Mouse (Mus musculus): Measurements from ENCODE around the gene Mob1b. TPM values are rescaled to one million over a fixed set of nuclear protein-coding genes. Genes with fewer than 3 reads are reported as not detected.
A peak's percentile ranks its signal among the peaks of the same experiment; 100 is the strongest.
"Not testable (repeated sequence)": the region's sequence is repeated elsewhere in the genome, so short reads cannot be mapped to it uniquely, and the experiment has no call there.

Mob1b gene
- total RNA-seq, 4 experiments from 2014 or later: 23.3 to 32.6 (median 26.6) TPM

DNA sequence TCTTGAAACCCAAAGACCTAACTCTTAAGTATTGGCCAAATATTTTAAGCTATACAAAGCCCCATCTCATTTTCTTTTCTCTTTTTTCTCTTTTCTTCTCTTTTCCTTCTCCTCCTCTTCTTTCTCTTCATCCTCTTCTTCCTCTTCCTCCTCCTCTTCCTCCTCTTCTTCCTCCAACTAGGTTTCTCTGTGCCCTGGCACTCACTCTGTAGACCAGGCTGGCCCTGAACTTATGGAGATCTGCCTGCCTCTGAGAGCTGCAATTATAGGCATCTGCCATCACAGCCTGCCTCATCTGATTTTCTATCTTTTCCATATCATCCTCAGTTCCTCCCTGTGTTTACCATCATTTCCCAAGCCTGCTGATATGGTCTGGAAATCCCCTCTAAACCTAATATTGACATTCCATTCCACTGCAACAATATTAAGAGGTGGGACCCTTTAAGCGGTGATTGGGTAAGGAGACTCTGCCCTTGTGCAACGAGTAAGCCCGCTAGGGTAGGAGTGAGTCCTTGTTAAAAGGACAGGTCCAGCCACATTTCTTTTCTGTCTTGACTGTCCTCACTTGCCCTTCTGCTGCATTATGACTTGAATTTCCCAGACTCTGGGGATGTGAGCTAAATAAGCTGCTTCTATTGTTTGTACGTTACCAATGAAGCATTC lies 21.3 kb upstream of the Mob1b start:
- no peak for DNase-seq (ENCODE audit: low spot score in 2 of 2)

DNA sequence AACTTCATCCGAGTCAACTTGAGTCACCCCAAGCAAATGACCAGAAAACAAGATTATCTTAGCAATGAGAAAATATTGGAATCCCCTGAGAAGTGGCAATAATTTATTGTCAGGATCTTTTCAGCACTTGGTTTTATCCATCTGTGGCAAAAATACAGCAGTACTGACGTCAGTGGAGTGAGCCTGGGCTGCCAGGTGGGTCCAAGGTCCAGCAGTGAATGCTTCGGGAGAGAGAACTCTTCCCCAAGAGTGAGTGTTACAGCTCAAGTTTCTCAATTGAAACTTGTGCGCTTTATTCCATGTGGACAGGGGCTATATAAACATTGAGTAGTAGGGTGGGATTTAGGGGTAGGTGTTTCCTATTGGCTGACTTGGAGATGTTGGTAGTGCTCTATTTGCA lies 18.6 kb upstream of the Mob1b start:
- DNase-seq (ENCODE audit: low spot score in 2 of 2): no peak

DNA sequence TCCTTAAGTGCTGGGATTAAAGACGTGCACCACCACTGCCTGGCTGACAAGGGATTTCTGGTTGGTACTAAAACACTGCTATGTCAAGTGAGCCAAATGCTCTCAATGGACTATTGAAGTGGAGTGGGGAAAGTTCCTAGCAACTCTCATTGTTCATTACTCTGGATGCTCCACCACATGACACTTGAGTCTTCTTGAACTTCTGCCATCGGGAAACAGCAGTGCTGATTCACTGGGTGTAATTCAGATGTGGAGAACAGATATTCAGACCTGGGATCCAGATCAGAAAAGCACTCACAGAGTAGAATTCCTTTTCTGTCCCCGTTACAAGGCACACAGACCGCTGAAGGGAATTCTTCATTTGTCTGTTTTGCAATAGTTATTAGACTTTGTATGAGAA lies 17.1 kb upstream of the Mob1b start:
- DNase-seq (ENCODE audit: low spot score in 2 of 2): no peak

DNA sequence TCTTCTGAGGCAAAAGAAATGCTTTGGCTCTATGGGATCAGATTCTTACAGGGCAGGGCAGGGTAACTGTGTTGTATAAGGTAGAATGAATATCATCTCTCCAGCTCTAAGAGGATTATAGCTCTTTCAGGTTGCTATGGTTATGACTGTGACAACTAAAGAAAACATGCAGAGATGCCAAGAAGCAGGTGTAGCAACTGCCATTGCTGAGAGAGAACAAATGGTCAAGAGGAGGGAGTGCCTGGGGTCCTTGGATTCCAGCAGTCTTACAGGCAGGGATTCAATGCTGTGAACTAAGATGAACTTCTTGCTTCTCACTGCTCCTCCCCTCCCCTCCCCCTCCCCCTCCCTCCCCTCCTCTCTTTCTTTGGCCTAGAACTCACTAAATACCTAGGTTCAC lies 9.5 kb upstream of the Mob1b start:
- DNase-seq (ENCODE audit: low spot score in 2 of 2): no peak

DNA sequence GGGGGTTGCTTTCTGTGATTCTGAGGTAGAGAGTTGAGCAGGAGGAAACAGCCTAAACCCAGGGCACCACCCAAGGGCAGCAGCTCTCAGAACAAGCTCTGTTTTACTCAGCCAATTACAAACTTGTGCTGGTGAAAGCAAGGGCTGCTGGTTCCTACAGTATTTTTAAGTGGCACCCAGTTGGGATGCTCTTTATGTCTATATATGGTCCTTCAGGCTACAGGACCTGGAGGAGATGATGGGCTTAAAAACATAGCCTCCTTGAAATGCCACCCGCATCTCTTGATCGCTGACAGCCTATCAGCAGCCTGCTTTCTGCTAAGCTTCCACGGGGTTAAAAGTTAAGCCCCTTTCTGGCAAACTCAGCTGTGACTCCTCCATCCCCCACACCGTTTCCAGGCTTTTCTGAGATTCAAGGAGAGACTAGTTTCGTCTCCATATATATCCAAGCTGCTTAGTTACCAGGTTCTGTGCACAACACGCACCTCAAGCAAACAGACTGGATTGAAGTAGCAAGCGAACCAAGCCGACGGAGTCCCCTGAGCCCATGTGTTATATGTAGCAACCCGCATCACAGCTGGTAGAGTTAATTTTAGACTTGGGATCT lies 8.9 kb upstream of the Mob1b start:
- DNase-seq (ENCODE audit: low spot score in 2 of 2): peak in 1 of 2 experiments; percentile 8

DNA sequence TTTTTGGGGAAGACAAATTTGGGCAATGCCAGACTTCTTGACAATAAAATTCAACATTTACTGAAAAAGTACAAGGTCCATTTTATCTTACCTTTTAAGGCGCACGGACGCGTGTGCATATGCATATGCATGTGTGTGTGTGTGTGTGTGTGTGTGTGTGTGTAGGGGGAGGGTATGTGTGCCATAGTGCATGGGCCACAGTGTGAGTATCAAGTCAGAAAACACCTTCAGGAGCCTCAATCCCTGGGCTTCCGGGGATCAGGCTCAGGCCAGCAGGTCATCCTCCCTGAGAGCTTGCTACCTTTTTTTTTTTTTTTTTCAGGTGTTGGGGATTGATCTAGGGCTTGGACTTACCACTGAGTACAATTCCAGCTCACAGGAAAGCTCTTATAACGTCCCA lies 8.3 kb upstream of the Mob1b start:
- DNase-seq (ENCODE audit: low spot score in 2 of 2): no peak

DNA sequence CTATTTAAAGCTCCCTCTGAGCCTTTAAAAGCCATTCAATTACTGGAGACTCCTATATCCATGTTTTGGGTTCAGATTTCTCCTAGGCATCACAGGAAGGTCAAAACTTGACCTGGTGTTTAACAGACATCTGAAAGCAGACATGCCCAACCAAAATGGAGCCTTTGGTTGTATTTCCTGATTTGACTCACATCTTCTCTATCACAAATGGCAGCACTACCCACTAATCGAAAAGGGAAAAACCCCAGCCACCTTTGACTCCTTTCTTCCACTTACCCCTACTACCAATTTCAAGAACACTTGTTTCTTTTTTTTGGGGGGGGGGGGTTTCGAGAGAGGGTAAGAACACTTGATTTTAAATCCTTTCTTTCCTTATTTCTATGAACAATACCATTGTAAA lies 3.7 kb upstream of the Mob1b start:
- DNase-seq (ENCODE audit: low spot score in 2 of 2): no peak

DNA sequence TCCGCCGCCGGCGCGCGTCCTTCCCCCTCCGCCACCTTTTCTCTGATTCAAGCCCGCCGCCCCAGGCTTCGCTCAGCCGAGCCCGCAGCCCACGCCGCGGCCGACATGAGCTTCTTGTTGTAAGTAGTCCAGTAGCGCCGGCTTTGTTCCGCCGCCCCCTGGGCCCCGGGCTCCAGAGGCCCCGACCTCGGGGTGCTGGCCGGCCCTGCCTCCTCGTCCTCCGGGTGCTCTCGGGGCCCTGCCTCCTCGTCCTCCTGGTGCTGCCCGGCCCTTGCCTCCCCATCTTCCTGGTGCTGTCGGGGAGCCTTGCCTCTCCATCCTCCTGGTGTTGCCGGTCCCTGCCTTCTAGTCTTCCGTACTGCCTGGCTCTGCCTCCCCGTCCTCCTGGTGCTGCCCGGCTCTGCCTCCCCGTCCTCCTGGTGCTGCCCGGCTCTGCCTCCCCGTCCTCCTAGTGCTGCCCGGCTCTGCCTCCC lies 384 bp downstream of the Mob1b start:
- peak in 1 of 2 experiments; percentile 14 for DNase-seq (ENCODE audit: low spot score in 2 of 2)

DNA sequence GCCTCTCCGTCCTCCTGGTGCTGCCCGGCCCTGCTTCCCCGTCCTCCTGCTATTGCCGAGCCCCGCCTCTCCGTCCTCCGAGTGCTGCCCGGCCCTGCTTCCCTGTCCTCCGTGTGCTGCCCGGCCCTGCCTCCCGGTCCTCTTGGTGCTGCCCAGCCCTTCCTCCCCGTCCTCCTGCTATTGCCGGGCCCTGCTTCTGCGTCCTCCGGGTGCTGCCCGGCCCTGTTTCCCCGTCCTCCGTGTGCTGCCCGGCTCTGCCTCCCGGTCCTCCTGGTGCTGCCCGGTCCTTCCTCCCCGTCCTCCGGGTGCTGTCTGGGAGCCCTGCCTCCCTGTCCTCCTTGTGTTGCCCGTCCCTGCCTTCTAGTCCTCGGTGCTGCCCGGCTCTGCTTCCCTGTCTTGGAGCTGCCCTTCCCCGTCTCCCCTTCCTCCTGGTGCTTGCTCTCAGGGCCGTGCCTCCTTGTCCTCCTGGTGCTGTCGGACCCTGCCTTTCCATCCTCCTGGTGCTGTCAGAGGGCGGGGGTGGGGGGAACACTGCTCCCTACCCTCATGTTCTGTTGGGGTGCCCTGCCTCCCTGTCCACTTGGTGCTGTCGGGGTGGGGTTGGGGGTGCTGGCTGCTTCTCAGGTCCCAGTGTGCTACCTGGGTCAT lies 1.0 kb downstream of the Mob1b start:
- peak; percentile 11 for DNase-seq (ENCODE audit: low spot score in 2 of 2)

DNA sequence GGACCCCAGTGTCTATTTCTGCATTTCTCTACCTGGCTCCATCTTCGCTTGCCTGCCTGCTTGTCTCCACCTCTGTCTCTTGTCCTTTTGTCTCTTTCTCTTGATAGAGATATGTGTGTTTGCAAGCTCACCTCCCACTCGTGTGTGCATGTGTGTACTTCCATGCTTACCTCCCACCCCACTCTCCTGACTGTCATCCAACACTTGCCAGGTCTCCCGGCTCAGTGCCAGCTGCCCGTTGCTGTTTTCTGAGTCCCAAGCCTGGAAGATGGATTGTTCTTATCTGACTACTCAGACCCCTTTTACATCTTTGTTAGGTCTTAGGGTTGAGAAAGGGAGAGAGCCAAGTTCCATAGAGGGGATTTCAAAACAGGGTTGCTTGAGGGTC lies 1.6 kb downstream of the Mob1b start:
- peak in 1 of 2 experiments; percentile 11 for DNase-seq (ENCODE audit: low spot score in 2 of 2)

DNA sequence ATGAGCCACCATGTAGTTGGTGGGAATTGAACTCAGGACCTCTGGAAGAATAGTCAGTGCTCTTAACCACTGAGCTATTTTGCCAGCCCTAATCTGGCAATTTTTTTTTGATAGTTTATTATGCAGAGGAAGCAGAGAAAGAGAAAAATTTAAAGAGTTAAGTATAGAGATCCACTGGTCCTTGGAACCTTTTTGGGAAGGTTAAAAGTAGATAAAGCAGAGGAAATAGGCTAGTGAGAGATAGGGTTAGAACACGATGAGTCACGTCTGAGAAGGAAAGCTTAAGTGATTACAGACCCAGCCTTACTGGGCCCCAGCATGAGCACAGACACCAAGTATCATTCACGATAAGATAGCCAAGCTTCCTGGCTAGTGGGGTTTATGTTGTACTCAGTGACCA lies 3.4 kb downstream of the Mob1b start:
- no peak for DNase-seq (ENCODE audit: low spot score in 2 of 2)

DNA sequence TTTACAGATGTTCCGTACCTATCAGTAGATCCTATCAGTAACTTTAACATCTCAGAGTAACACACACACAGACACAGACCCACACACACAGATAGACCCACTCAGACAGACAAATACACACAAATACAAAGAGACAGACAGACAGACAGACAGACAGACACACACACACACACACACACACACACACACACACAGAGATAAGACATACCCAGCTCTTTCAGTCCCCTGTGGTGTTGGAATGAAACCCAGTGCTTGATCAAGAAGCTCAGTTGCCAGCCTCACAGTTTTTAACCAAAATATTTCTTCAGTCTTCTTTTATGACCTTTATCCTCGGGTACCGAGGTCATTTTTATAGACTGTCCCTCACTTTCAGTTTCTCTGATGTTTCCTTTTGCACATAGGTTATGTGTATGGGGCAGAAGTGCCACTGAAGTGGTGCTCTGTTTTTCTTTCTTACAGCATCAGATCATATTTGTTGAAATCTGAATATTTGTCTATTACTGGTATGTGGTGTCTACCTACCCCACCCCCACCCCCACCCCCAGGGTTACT lies 7.0 kb downstream of the Mob1b start:
- no peak for DNase-seq (ENCODE audit: low spot score in 2 of 2)

DNA sequence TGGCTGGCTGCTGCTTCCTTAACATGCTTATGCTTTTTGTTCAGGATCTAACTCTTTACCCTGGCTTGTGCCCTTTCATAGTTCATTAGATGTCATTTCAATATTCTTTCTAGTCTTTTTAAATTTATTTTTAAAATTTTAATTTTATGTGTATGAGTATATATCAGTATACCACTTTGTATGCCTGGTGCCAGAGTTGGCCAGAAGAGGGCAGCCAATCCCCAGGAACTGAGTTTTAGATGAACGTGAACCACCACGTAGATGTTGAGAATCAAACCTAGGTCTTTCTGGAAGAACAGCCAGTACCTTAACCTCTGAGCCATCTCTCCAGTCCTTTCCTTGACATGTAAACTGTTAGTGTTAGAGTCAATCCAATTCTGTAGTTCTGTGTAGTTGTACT lies 14.1 kb downstream of the Mob1b start:
- no peak for DNase-seq (ENCODE audit: low spot score in 2 of 2)

DNA sequence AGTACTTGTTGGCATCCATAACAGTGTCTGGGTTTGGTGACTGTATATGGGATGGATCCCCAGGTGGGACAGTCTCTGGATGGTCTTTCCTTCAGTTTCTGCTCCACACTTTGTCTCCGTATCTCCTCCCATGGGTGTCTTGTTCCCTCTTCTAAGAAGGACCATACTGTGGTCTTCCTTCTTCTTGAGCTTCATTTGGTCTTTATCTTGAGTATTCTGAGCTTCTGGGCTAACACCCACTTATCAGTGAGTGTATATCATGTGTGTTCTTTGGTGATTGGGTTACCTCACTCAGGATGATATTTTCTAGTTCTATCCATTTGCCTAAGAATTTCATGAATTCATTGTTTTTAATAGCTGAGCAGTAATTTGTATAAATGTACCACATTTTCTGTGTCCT lies 20.4 kb downstream of the Mob1b start:
- not testable (repeated sequence) for DNase-seq (ENCODE audit: low spot score in 2 of 2)

DNA sequence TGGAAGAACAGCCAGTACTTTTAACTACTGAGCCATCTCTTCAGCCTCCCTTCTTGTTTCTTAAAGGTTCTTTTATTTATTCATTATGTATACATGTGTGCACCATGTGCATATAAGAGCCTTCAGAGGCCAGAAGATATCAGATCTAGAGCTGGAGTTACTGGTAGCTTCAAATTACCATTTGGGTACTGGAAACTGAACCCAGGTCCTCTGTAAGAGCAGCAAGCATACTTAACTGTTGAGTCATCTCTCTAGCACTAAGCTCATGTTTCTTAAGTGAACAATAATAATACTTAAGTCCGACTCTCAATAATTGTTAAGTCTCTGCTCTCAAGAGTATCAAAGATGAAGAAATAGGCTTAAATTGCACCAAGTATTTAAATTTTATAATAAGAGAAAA lies 27.1 kb downstream of the Mob1b start:
- no peak for DNase-seq (ENCODE audit: low spot score in 2 of 2)

DNA sequence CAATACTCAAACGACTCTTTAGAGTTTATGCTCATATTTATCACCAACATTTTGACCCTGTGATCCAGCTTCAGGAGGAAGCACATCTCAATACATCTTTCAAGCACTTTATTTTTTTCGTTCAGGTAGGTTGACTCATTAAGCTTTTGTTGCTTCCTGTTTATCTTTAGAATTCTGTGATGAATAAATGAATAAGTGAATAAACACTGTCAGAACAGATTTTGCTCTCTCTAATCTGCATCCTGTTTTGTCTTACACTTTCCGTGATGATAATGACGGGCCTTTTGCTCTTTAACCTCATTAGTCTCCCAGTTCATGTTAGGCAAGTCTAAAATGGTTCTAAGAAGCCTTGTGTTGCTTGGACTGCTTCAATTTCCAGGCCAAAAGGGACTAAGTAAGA lies 32.5 kb downstream of the Mob1b start:
- no peak for DNase-seq (ENCODE audit: low spot score in 2 of 2)

DNA sequence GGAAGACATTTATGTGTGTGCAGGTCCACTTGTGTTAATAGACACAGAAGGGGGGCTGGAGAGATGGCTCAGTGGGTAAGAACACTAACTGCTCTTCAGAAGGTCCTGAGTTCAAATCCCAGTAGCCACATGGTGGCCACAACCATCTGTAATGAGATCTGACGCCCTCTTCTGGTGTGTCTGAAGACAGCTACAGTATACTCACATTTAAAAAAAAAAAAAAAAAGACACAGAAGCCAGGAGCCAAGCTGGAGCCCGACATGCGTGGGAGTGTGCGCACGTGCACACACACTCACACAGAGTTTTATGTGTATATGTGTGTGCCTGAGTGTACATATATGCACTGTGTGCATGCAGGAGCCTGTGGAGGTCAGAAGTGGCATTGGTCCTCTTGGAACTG lies 42.0 kb downstream of the Mob1b start:
- DNase-seq (ENCODE audit: low spot score in 2 of 2): no peak

DNA sequence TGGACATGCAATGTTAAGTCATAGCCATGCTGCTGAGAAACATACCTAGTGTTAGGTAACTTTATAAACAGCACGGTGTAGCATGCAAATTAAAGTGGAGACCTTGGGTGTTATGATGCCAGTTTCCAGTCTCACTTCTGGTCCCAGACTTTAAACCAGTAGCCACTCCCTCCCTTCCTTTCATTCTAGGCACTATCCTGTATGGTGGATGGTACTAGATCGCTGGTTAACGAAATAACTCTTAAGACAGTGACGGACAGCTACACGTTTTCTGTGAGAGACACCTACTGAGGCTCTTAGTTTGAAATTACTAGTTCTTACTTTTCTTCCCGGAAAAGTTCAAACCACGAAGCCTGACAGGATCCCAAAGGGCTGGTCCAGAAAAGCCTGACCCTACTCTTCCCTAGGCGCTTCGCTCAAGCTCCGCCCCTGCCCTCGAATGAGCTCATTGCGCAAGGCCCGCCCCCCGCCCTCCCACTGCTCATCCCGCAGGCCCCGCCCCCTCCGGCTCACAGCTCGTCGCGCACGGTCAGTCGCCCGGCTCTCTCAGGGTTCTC lies 43.9 kb downstream of the Mob1b start:
- DNase-seq (ENCODE audit: low spot score in 2 of 2): no peak

DNA sequence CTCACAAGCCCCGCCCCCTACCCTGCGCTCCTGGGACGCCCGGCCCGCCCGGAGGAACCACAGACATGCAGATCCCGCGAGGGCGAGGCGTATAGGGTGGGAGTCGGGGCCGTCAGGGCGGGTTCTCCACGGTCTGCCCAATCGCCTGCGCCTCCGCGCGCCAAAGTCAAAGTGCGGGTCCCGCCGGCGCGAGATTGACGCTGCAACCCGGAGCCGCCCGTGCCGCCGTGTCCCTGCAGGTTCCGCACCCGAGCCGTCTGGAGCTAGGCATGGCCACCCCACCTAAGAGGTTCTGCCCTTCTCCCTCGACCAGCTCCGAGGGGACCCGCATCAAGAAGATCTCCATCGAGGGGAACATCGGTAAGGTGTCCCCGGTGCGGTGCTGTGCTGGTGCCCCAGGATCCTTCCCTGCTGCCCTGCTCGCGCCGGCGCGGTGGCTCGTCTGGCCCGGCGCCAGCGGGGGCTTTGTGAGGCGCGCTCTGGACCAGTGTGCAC lies 44.4 kb downstream of the Mob1b start, which contains the start of gene Dck:
TSS of gene Dck (plus strand) at position 10 of the 495 bp plus-strand sequence.
- peak; percentile 93 to 95 for DNase-seq (ENCODE audit: low spot score in 2 of 2)

DNA sequence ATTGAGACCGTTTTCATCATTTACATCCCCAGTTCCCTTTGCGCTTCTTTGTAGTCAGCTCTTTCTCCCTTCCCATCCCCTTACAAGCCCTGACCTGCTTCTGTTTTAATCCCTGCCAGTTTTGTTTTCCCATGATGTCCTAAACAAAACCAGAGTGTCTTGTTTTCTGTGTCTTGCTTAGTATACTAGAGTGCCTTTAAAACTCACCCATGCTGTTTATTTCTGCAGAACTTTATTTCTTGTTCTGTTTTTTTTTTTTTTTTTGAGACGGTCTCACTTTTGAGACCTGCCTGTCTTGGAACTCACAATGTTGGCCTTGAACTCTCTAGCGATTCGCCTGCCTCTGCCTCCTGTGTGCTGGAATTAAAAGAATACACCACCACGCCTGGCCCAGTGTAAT lies 44.9 kb downstream of the Mob1b start:
- no peak for DNase-seq (ENCODE audit: low spot score in 2 of 2)

DNA sequence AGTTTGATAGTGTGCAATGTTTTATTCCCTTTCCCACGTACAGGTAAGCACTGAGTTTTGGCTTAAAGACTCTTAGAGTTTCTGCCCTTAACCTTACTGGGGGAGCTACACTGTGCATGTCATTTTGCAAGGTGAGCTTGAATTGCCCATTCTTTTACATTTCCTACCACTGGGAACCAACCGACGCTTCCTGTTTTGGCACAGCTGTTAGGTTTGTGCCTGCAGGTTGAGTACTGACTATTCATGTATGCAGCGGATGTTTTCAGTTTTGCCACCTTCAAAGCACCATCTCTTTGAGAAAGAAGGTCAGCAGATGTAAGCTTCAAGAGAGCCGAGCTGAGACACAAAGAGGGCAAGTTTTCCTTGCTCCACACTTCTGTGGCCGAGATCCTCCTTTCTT lies 45.5 kb downstream of the Mob1b start:
- DNase-seq (ENCODE audit: low spot score in 2 of 2): no peak

DNA sequence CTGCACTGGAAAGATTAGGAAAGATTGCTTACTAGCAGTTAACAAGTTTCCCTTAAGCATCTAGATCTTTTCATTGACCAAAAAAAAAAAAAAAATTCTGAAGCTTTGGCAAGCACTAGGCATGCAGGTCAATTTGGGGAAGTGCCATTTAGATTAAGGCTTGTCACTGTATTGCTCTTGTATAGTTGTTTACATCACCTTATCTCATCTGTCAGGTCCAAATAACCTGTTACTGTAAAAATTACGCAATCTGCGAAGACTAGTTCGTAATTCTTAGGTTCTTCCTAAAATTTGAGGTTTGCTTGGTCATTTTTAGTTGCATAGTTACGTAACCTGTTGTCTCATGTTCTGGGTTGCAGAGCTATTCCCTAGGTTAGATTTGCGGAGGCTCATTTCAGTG lies 46.2 kb downstream of the Mob1b start:
- DNase-seq (ENCODE audit: low spot score in 2 of 2): no peak

Data from layer of hippocampus, adult 8-10 months (tissue).